Mouse (Mus musculus): ENCODE measurements at regions not wholly inside any gene's neighbourhood (a gene's known extent, or its start where the extent isn't known, plus 50 kb on each side); places are given as distances from the start of the nearest gene placed in this dataset.

DNA sequence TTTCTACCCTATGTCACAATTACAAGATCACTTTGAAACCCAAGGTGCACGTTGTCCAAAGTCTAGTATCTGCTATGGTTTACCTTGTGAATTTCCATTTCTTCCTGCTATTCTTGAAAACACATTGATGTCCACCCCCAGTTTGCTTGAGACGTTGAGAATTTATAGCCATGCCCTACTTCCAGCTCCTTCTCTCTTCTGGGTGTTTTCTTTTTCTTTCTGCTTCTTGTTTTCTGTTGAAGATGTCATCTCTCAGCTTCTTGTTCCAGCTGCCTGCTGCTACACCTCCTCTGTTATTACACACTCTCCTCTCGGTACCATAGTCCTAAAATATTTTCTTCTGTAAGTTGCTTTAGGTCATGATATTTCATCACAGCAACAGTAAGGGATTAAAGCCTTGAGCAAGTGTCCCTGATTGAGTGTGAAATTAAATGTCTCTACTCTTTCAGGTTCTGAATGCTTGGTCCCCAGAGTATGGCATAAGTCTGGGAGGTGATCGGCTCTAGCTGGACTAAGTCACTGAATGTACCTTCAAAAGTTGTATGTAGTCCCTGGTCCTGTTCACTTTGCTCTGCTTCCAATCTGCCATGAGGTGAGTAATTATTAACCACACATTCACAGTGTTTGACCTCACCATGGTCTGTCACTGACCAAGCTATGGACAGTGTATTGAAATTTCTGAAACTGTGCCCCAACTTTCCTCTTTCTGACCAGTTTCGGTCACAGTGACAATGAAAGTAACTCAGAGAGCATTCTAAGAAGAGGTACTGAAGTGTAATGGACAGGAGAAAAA, 718.1 kb downstream of the Epm2a start:
- no peaks in the 10 kb centered on the region for H3K9me3 ChIP-seq (ENCODE audit: low read depth, low read length)
- H3K4me2 ChIP-seq, result no peak overlapping the region
- no peaks in the 10 kb centered on the region for H3K36me3 ChIP-seq (ENCODE audit: insufficient read depth)
- no peak for ATAC-seq (ENCODE audit: insufficient read depth)
- H3K27me3 ChIP-seq (ENCODE audit: insufficient read depth, low read length), result no peaks in the 10 kb centered on the region
- 79% methylated on average over 5 of the region's 5 CpGs for WGBS
- H3K27ac ChIP-seq (ENCODE audit: low read depth), result no peak overlapping the region
- H3K9ac ChIP-seq, result no peak overlapping the region
- TF ChIP-seq CTCF (IDR thresholded peaks at IDR 0.05; ENCODE audit: low read depth), result no peak
- H3K4me3 ChIP-seq (ENCODE audit: low read depth, low read length), result no peak overlapping the region
- no peaks in the 10 kb centered on the region for H3K4me1 ChIP-seq (ENCODE audit: insufficient read depth)
- no peak for DNase-seq

DNA sequence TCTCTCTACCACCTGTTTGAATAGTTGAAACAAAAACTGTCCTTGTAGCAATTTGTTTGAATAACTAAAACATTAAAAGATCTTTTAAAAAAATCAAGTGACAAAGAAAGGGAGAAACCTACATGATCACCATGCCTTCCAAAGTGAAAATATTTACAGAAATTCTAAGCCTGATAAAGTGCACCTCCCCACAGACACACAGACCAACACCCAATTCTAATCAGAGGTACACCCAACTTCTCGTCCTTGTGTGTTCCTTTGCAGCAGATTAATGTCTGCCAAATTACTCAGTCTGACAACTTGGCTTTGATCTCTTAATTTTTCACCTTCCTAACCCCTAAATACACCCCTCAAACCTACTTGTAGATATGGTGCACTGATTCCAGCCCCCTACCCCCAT, 719.1 kb downstream of the Epm2a start:
- no peak for DNase-seq
- ATAC-seq (ENCODE audit: insufficient read depth), result no peak
- Histone ChIP-seq H3K27me3 (ENCODE audit: insufficient read depth, low read length) (no peaks in the 10 kb centered on the region), H3K4me2 (no peak overlapping the region), H3K9me3 (ENCODE audit: low read depth, low read length) (no peaks in the 10 kb centered on the region), H3K9ac (no peak overlapping the region), H3K27ac (ENCODE audit: low read depth) (no peak overlapping the region), H3K36me3 (ENCODE audit: insufficient read depth) (no peaks in the 10 kb centered on the region), H3K4me3 (ENCODE audit: low read depth, low read length) (no peak overlapping the region), H3K4me1 (ENCODE audit: insufficient read depth) (no peaks in the 10 kb centered on the region)
- WGBS, result 9% methylated on average over 1 of the region's 1 CpGs
- no peak for TF ChIP-seq CTCF (IDR thresholded peaks at IDR 0.05; ENCODE audit: low read depth)

DNA sequence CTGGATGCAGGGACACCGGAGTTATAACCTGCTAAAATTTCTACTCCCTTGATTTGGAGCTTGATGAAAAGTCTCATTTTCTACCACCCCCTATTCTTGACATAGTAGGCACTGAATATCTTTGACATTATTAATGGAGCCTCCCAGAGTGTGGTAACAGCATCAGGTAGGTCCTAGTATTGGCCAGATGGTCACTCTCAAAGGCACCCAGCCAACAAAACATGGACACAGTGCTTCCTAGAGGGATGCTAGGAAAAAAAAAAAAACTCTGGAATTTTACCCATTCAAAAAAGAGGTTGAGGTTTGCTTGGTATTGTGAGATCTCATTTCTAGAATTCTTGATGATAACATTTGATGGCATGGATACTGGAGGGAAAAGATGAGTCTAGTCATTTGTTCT, 740.8 kb downstream of the Epm2a start:
- Histone ChIP-seq H3K36me3 (ENCODE audit: insufficient read depth) (no peaks in the 10 kb centered on the region), H3K9me3 (ENCODE audit: low read depth, low read length) (no peaks in the 10 kb centered on the region), H3K4me2 (no peak overlapping the region), H3K4me3 (ENCODE audit: low read depth, low read length) (no peak overlapping the region), H3K27me3 (ENCODE audit: insufficient read depth, low read length) (no peaks in the 10 kb centered on the region), H3K27ac (ENCODE audit: low read depth) (no peak overlapping the region), H3K9ac (no peak overlapping the region), H3K4me1 (ENCODE audit: insufficient read depth) (no peaks in the 10 kb centered on the region)
- no peak for TF ChIP-seq CTCF (IDR thresholded peaks at IDR 0.05; ENCODE audit: low read depth)
- DNase-seq (no peak), ATAC-seq (ENCODE audit: insufficient read depth) (no peak)
- WGBS, result 92% methylated on average over 1 of the region's 1 CpGs

DNA sequence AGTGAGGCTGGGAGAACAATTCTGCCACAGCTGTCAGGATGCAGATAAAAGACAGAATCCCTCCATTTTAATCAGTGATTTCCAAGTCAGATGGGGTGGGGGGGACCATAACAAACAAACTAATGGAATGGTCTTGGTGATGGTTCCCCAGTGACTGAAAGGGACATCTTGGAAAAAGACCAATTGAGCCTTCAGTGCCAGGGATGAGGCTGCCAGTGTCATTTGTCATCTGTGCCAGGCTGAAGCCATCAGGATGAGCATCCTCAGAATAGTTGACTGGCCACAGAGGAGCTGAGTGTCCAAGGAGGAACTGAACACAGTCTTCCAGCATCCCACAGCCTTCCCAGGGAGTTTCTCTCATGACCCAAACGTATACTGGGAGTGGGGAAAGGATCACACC, 749.3 kb downstream of the Epm2a start:
- no peak for ATAC-seq (ENCODE audit: insufficient read depth)
- no peaks in the 10 kb centered on the region for H3K36me3 ChIP-seq (ENCODE audit: insufficient read depth)
- H3K27me3 ChIP-seq (ENCODE audit: insufficient read depth, low read length), result no peaks in the 10 kb centered on the region
- H3K4me3 ChIP-seq (ENCODE audit: low read depth, low read length), result no peak overlapping the region
- H3K9me3 ChIP-seq (ENCODE audit: low read depth, low read length), result no peaks in the 10 kb centered on the region
- no peak for TF ChIP-seq CTCF (IDR thresholded peaks at IDR 0.05; ENCODE audit: low read depth)
- H3K4me2 ChIP-seq, result no peak overlapping the region
- no peak overlapping the region for H3K9ac ChIP-seq
- H3K4me1 ChIP-seq (ENCODE audit: insufficient read depth), result no peaks in the 10 kb centered on the region
- DNase-seq, result no peak
- WGBS, result 60% methylated on average over 1 of the region's 1 CpGs
- H3K27ac ChIP-seq (ENCODE audit: low read depth), result no peak overlapping the region

DNA sequence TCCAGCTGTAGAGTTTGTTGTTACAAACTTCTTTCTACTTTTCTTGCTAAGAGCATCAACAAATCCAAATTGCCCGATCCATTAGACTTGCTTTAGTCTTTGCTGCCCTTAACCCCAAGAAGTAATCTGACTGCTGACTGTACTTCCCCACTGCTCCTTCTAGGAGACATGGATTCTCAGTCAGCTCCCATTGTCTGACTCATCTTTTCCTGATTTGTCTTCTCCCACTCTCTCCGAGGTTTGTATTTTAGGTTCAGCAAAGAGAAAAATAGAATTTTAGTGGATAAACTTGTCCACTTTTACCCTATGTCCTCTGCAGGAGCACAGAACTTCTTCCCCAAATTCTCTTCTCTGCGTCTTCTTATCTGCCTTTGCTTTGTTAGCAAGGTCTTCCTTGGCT, 753.5 kb downstream of the Epm2a start:
- no peaks in the 10 kb centered on the region for H3K4me1 ChIP-seq (ENCODE audit: insufficient read depth)
- no peak for TF ChIP-seq CTCF (IDR thresholded peaks at IDR 0.05; ENCODE audit: low read depth)
- 80% methylated on average over 3 of the region's 3 CpGs for WGBS
- H3K36me3 ChIP-seq (ENCODE audit: insufficient read depth), result no peaks in the 10 kb centered on the region
- no peak overlapping the region for H3K4me2 ChIP-seq
- H3K9ac ChIP-seq, result no peak overlapping the region
- H3K4me3 ChIP-seq (ENCODE audit: low read depth, low read length), result no peak overlapping the region
- H3K9me3 ChIP-seq (ENCODE audit: low read depth, low read length), result no peaks in the 10 kb centered on the region
- H3K27me3 ChIP-seq (ENCODE audit: insufficient read depth, low read length), result no peaks in the 10 kb centered on the region
- no peak for DNase-seq
- no peak for ATAC-seq (ENCODE audit: insufficient read depth)
- H3K27ac ChIP-seq (ENCODE audit: low read depth), result no peak overlapping the region

DNA sequence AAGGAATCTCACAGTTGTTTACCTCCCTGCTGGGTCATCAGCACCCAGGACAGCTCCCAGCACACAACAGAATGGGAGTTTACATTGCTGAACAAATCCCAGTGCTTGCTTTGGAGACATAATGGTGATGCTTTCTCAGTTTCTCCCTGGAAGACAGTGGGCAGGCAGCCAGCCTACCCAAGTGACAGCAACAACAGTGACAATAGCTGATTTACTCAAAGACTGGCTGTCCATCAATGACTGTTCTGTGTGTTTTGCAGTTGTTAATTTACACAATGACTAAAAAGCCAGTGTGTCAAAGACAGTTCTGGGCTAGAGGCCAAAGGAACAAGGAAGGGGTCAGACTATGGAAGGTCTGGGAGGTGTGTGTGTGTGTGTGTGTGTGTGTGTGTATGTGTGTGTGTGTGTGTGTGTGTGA, 762.2 kb downstream of the Utrn start:
- peak; percentile 85; the same call in 1 of the 2 replicates for ATAC-seq (ENCODE audit: insufficient read depth)
- no peak for TF ChIP-seq CTCF (IDR thresholded peaks at IDR 0.05; ENCODE audit: low read depth)
- H3K4me3 ChIP-seq (ENCODE audit: low read depth, low read length), result no peak overlapping the region
- peak; percentile 89 for DNase-seq
- no peaks in the 10 kb centered on the region for H3K9me3 ChIP-seq (ENCODE audit: low read depth, low read length)
- H3K36me3 ChIP-seq (ENCODE audit: insufficient read depth), result no peaks in the 10 kb centered on the region
- no peaks in the 10 kb centered on the region for H3K27me3 ChIP-seq (ENCODE audit: insufficient read depth, low read length)
- no peak overlapping the region for H3K9ac ChIP-seq
- H3K27ac ChIP-seq (ENCODE audit: low read depth), result no peak overlapping the region
- no peak overlapping the region for H3K4me2 ChIP-seq
- H3K4me1 ChIP-seq (ENCODE audit: insufficient read depth), result no peaks in the 10 kb centered on the region

DNA sequence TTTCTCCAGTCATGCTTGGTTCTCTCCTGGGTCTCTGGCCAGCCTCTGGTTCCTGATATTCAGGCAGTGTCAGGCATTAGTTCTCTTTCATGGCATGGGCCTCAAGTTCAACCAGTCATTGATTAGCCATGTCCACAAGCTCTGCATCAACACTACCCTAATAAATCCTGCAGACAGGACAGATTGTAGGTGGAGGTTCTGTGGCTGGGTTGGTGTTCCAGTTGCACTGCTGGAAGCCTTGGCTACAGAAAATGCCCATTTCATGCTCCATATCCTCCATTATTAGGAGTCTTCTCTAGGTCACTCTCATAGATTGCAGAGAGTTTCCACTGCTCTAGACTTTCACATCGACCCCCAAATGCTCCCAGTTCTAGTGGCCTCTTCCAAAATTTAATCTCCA, 757.4 kb downstream of the Utrn start:
- Histone ChIP-seq H3K4me3 (ENCODE audit: low read depth, low read length) (no peak overlapping the region), H3K27me3 (ENCODE audit: insufficient read depth, low read length) (no peaks in the 10 kb centered on the region), H3K9me3 (ENCODE audit: low read depth, low read length) (no peaks in the 10 kb centered on the region), H3K36me3 (ENCODE audit: insufficient read depth) (no peaks in the 10 kb centered on the region), H3K27ac (ENCODE audit: low read depth) (no peak overlapping the region), H3K4me2 (no peak overlapping the region), H3K9ac (no peak overlapping the region), H3K4me1 (ENCODE audit: insufficient read depth) (no peaks in the 10 kb centered on the region)
- TF ChIP-seq CTCF (IDR thresholded peaks at IDR 0.05; ENCODE audit: low read depth), result no peak
- ATAC-seq (ENCODE audit: insufficient read depth) (no peak), DNase-seq (no peak)
- 81% methylated on average over 1 of the region's 1 CpGs for WGBS

Data from lung, embryonic 14.5 days (tissue).